Mouse (Mus musculus) cerebellum, postnatal 4 days (tissue): ENCODE measurements around the gene Zfp746.
"Not testable (repeated sequence)": the region's sequence is repeated elsewhere in the genome, so short reads cannot be mapped to it uniquely, and the experiment has no call there.

Experiments
- DNase-seq, 2 experiments: peaks; one replicate each; pipeline ENCODE4 v3.0.0; 2022; ENCODE audit warnings: low spot score in 2 of 2, mixed read lengths in 1 of 2

Gene Zfp746

GRCm38 (mm10) chr6:48086471-48086878, at the start of gene Zfp746:
Gene Zfp746 (minus strand): TSS chr6:48086593.
- DNase-seq: peak; percentile 91 to 97

DNA sequence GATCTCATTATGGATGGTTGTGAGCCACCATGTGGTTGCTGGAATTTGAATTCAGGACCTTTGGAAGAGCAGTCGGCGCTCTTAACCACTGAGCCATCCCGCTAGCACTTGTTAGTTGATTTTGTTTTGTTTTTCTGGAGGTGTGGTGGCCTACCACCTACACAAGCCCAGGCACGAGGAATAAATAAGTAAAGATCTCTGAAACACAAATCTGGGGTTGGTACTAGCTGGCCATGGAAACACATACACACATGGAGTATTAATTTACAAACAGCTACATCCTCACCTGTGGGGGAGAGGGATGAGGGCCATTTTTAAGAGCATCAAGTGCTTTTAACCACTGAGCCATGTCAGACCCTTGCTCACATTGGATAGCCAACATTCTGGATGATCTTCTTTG, 34.7 kb upstream of the Zfp746 start:
- DNase-seq: not testable (repeated sequence)

- DNase-seq: no peak
These were observed 29.6 kb upstream of the Zfp746 start for GRCm38 (mm10) chr6:48116036-48116435.

GRCm38 (mm10) chr6:48086957-48087715, 743 bp upstream of the Zfp746 start:
- no peak for DNase-seq

- DNase-seq: peak; percentile 31 to 56
These were observed 630 bp downstream of the Zfp746 start for GRCm38 (mm10) chr6:48085521-48086404.

GRCm38 (mm10) chr6:48083733-48084191, 2.6 kb downstream of the Zfp746 start:
- no peak for DNase-seq

DNA sequence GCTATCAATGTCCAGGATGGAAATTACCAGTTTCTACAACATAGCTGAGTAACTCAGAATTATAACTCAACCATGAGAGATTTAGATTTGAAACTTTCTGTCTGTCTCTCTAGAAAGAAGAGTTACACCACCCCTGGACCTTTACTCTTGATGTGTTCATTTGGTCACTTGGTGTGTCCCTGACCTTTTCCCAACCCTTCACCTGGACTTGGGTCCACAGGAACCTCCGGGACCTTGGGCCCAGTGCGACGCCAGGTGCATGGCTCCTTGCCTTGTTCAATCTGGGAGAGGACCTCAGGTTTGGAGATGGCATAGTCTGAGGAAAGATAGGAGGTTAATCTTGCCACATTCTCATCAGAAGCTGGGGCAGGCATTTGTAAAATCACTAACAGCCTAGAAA, 4.4 kb downstream of the Zfp746 start:
- no peak for DNase-seq

DNA sequence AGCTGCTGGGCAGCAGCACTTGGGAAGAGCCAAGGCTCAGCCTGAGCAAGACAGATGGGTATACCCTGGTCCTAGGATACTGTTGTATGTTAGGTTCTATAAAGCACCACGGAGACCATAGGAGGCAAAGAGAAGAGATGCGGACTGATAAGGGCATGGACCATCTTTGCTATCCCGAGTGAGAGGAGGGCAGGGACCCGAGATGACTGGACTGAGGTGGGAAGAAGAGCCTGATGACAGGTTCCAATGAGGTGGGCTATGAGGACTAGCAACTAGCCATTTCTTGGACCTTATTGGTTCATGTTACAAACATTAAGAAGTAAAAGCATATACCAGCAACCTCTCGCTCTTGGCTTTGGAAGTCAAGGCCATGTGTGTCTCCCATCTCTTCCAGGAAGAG, 5.4 kb downstream of the Zfp746 start:
- DNase-seq: no peak

DNA sequence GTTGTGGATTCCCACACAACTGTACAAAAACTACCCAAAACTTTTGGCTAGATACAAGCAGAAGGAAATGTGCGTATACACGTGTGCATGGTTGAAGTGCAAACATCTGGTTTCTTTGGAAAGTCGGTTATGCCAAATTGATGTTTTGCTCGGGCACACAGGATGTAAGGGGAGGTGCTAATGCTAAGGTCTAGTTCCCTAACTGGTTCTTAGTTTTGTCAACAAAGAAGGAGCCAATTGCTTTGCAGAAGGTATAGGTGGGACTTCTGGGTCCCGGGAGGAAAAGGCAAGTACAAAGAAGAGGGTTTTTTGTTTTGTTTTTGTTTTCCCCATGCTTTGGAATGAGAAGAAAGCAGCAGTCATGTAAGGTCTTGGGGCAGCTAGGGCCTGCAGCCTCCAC, 13.1 kb downstream of the Zfp746 start:
- DNase-seq: no peak

DNA sequence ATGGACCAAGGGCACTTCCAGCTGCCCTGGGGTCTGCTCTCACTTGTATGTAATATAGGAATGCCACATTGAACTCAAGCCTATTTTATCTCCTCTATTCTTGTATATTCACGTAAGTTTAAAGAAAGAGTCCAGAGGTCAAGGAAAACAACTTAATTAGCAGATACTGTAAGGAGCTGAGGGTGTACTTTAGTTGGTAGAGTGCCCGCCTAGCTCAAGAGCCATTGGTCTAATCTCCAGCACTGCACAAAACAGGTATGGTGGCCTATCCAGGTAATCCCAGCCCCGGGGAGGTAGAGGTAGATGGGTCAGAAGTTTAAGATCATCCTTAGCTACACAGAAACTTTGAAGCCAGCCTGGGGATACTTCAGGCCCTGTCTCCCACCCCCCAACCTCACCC, 18.9 kb downstream of the Zfp746 start:
- DNase-seq: no peak

DNA sequence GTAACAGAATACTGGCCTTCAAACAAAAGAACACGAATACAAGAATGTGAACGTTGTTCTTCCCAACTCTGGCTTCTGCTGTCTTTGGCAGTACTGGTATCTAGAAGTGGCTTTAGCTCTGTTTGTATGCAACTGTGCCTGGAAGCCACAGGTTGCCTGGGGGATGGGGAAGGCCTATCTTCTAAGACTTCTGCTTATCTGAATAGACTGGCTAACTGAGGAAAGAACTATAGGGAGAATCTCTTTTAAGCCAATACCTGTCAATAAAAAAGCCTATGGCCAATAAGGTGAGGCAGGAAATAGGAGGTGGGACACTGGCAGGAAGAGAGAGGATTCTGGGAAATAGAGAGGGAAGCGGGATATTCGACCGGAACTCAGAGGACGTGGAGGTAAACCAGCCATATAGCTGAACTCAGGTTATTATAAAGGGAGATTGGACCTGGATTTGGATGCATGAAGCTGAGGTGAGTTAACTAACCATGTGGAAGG, 20.8 kb downstream of the Zfp746 start:
- no peak for DNase-seq

DNA sequence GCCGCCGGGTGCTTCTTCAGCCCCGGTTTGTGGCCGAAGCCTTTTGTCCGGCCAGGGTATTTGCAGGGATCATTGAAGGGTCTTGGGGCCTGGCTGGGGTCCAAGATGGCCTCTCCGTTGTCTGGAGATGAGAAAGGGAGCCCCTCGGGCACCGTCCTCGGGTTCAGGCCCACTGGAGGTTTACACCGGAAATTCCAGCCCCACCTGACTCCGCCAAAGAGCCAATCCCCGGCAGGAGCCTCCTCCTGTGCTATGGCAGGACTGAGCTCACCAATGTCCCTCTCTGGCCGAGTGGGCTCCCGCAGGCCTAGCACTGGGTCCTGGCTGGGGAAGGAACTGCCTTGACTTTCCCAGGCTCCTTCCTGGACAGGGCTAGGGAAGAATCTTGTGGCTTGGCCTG, 21.9 kb downstream of the Zfp746 start:
- DNase-seq: no peak

DNA sequence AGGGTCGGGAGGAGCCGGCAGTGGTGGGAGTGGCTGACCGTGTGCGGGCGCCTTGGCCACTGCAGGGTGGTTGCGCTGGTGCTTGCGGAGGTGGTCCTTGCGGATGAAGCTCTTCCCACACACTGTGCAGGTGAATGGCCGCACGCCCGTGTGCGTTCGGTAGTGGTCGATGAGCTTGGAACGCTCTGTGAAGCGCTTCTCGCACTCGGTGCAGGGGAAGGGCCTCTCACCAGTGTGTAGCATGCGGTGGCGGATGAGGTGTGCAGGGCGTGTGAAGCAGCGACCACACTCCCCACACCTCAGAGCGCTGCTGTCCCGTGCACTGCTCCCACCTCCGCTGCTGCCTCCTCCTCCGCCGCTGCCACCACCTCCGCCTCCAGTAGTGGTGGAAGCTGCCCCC, 22.5 kb downstream of the Zfp746 start:
- no peak for DNase-seq

- DNase-seq: no peak
These were observed 25.5 kb downstream of the Zfp746 start for GRCm38 (mm10) chr6:48060895-48061294.

GRCm38 (mm10) chr6:48060421-48060820, 26.0 kb downstream of the Zfp746 start:
- peak in 1 of 2 experiments; percentile 33 for DNase-seq

GRCm38 (mm10) chr6:48052136-48052535, 34.3 kb downstream of the Zfp746 start:
- no peak for DNase-seq

DNA sequence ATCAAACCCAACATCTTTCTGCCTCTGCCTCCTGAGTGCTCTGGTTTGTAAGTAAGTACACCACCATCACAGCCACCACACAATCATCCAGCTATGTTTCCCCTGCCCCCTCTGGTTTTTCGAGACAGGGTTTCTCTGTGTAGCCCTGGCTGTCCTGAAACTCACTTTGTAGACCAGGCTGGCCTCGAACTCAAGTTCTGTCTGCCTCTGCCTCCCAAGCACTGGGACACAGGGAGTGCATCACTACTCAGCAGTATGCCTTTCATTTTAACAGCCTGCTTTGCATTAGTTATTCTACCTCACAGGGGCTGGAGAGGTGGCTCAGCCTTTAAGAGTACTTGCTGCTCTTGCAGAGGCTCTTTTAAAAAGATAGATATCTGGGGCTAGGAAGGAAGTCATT, 34.7 kb downstream of the Zfp746 start:
- DNase-seq: no peak

GRCm38 (mm10) chr6:48049273-48050065, 36.9 kb downstream of the Zfp746 start:
- DNase-seq: no peak

- peak; percentile 60 to 79 for DNase-seq
These were observed 37.7 kb downstream of the Zfp746 start, which contains the start of gene Zfp777 for GRCm38 (mm10) chr6:48048426-48049272. Gene Zfp777 (minus strand): TSS chr6:48048911.

GRCm38 (mm10) chr6:48047450-48048351, 38.7 kb downstream of the Zfp746 start:
- peak; percentile 31 to 36 for DNase-seq
